In the genomic region with DNA sequence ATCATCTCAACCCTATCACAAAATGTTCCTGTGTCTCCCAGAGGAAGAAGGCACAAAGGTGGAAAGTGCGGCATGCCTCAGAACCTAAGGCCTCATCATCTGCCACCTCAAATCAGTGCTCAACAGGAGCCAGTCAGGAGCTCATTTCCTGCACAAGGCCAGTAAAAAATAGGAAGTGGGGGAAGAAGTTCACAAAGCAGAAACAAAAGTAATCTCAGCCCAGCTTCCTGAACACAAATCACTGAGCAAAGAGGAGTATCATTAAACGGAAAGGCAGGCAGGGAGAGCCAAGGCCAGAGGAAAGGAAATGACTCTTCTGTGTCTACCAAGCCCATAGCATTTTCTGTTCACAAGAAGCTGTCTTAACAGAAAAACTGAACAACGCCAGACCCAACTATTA, we compare ENCODE assay signal across 10 mouse cellular contexts. TPM values are rescaled to one million over a fixed set of nuclear protein-coding genes. Genes with fewer than 3 reads are reported as not detected.
DNase-seq lines count a peak whose midpoint lies in the region; ATAC-seq and TF ChIP-seq lines count a peak whose summit lies in the region.
"Had no signal": no experiment of that assay in that cellular context is flagged by ENCODE, and none has a peak within 500 bp of the region (broad histone marks: within the 10 kb centered on the region; RNA-seq: fewer than 3 reads in every experiment).

No protein-coding gene starts in this region.

- peaks cover 16% of the 10 kb centered on the region for H3K4me1 ChIP-seq in kidney, adult 2 months (ENCODE audit: control insufficient read depth, insufficient read depth, low read length)
- H3K4me1 ChIP-seq in lung, postnatal 0 days (ENCODE audit: insufficient read depth, low read depth, low read length), result peaks cover 37% of the 10 kb centered on the region
- no peaks in the 10 kb centered on the region for H3K4me1 ChIP-seq in hindbrain, postnatal 0 days (ENCODE audit: insufficient read depth, low read length)

- peak; percentile 6 for DNase-seq in embryo, embryonic 10 days (ENCODE audit: low spot score)
- DNase-seq in embryo, embryonic 10.5 days (ENCODE audit: low spot score), result no peak
- peak; percentile 81 for DNase-seq in kidney, adult 2 months
- DNase-seq in lung, postnatal 0 days (ENCODE audit: low spot score), result peak; percentile 69
- no peak for DNase-seq in natural killer cell, adult 2 months (ENCODE audit: low spot score in 2 of 2)
- DNase-seq in hindbrain, postnatal 0 days (ENCODE audit: low spot score), result no peak
- no peak for DNase-seq in urinary bladder, postnatal 36 days (ENCODE audit: low spot score in 2 of 2)

- no peak for TF ChIP-seq POLR2A in kidney, adult 2 months (IDR thresholded peaks at IDR 0.05; ENCODE audit: low read depth, low read length)

- TF ChIP-seq CTCF in kidney, adult 2 months (conservative IDR thresholded peaks at IDR 0.05; ENCODE audit: insufficient read depth, insufficient read length, low read depth, low read length), result no peak
- no peak for TF ChIP-seq CTCF in lung, postnatal 0 days (IDR thresholded peaks at IDR 0.05)
- TF ChIP-seq CTCF in hindbrain, postnatal 0 days (IDR thresholded peaks at IDR 0.05; ENCODE audit: low read depth), result no peak

- H3K4me3 ChIP-seq in kidney, adult 2 months (ENCODE audit: insufficient read depth, low read depth, low read length), result no peak overlapping the region
- H3K4me3 ChIP-seq in lung, postnatal 0 days (ENCODE audit: low read depth, low read length), result no peak overlapping the region
- no peak overlapping the region for H3K4me3 ChIP-seq in hindbrain, postnatal 0 days (ENCODE audit: low read length)
- H3K4me3 ChIP-seq: hindbrain, embryonic 15.5 days had no signal

- peak; percentile 97 for TF ChIP-seq EP300 in lung, postnatal 0 days (IDR thresholded peaks at IDR 0.05)

- H3K36me3 ChIP-seq in kidney, adult 2 months (ENCODE audit: control insufficient read depth, insufficient read depth, low read length), result no peaks in the 10 kb centered on the region
- no peaks in the 10 kb centered on the region for H3K36me3 ChIP-seq in lung, postnatal 0 days (ENCODE audit: insufficient read depth, low read length)
- H3K36me3 ChIP-seq in hindbrain, postnatal 0 days (ENCODE audit: insufficient read depth, low read length), result no peaks in the 10 kb centered on the region
- H3K36me3 ChIP-seq: hindbrain, embryonic 15.5 days had no signal

- peak overlapping the region; percentile 89 for H3K27ac ChIP-seq in kidney, adult 2 months (ENCODE audit: insufficient read depth, low read depth, low read length)
- H3K27ac ChIP-seq in lung, postnatal 0 days (ENCODE audit: low read length), result peak overlapping the region; percentile 55
- H3K27ac ChIP-seq in hindbrain, postnatal 0 days, result no peak overlapping the region

- no peak overlapping the region for H3K4me2 ChIP-seq in lung, postnatal 0 days (replicated peaks; ENCODE audit: low read depth, low read length)
- H3K4me2 ChIP-seq in hindbrain, postnatal 0 days (ENCODE audit: low read depth, low read length), result no peak overlapping the region
- H3K4me2 ChIP-seq: hindbrain, embryonic 15.5 days had no signal

- 56% methylated on average over 3 of the region's 3 CpGs for WGBS in kidney, adult 2 months
- WGBS in lung, postnatal 0 days, result 60% methylated on average over 3 of the region's 3 CpGs
- 92% methylated on average over 3 of the region's 3 CpGs for WGBS in hindbrain, postnatal 0 days

- peak; percentile 73 for ATAC-seq in granulocyte monocyte progenitor cell, adult 5-6 weeks (replicated peaks; ENCODE audit: poor library complexity, severe bottlenecking)
- ATAC-seq in lung, postnatal 0 days, result peak; percentile 72
- no peak for ATAC-seq in hindbrain, postnatal 0 days

- no peak overlapping the region for H3K9ac ChIP-seq in lung, postnatal 0 days (replicated peaks; ENCODE audit: low read depth)
- H3K9ac ChIP-seq in hindbrain, postnatal 0 days (replicated peaks; ENCODE audit: low read length), result no peak overlapping the region
- H3K9ac ChIP-seq: hindbrain, embryonic 15.5 days had no signal

- no peaks in the 10 kb centered on the region for H3K27me3 ChIP-seq in kidney, adult 2 months (replicated peaks; ENCODE audit: control insufficient read depth, insufficient read depth, low read length)
- no peaks in the 10 kb centered on the region for H3K27me3 ChIP-seq in lung, postnatal 0 days (replicated peaks; ENCODE audit: insufficient read depth, low read length)
- no peaks in the 10 kb centered on the region for H3K27me3 ChIP-seq in hindbrain, postnatal 0 days (ENCODE audit: insufficient read depth, low read length)
- H3K27me3 ChIP-seq: hindbrain, embryonic 15.5 days had no signal

- no peaks in the 10 kb centered on the region for H3K9me3 ChIP-seq in lung, postnatal 0 days (ENCODE audit: low read length)
- no peaks in the 10 kb centered on the region for H3K9me3 ChIP-seq in hindbrain, postnatal 0 days (ENCODE audit: low read length)
- H3K9me3 ChIP-seq: hindbrain, embryonic 15.5 days had no signal

RNA-seq across cellular contexts. Expression of a gene that starts 11.4 kb away (rescaled TPM):
- 7.2 and 10.5 TPM in 2 replicates for total RNA-seq in granulocyte monocyte progenitor cell, adult 5-6 weeks (2014; fragmentation: Nextera tagmentation)
- 9.2 and 12.5 TPM in 2 replicates for total RNA-seq in granulocyte monocyte progenitor cell, adult 5-6 weeks (2017)
- polyA plus RNA-seq in kidney, adult 2 months (2012; rRNA removed), result 24.6 and 27.0 TPM in 2 replicates
- polyA plus RNA-seq in lung, postnatal 0 days (2015; fragmentation: Nextera tagmentation; extraction: Ambion mirVana), result 54.6 and 57.3 TPM in 2 replicates
- total RNA-seq in hindbrain, postnatal 0 days (2014; rRNA removed), result 61.0 and 65.5 TPM in 2 replicates
- polyA plus RNA-seq in hindbrain, postnatal 0 days (2015; fragmentation: Nextera tagmentation; extraction: Ambion mirVana), result 23.2 and 31.5 TPM in 2 replicates

RNA-seq across cellular contexts. Expression of a gene that starts 51.1 kb away (rescaled TPM):
- total RNA-seq in granulocyte monocyte progenitor cell, adult 5-6 weeks (2014; fragmentation: Nextera tagmentation), result not detected in 2 replicates
- total RNA-seq in granulocyte monocyte progenitor cell, adult 5-6 weeks (2017), result not detected in 2 replicates
- not detected in 2 replicates for polyA plus RNA-seq in kidney, adult 2 months (2012; rRNA removed)
- polyA plus RNA-seq in lung, postnatal 0 days (2015; fragmentation: Nextera tagmentation; extraction: Ambion mirVana), result not detected in 2 replicates
- not detected in 2 replicates for total RNA-seq in hindbrain, postnatal 0 days (2014; rRNA removed)
- not detected in 2 replicates for polyA plus RNA-seq in hindbrain, postnatal 0 days (2015; fragmentation: Nextera tagmentation; extraction: Ambion mirVana)
- total RNA-seq: megakaryocyte-erythroid progenitor cell, adult 5-6 weeks had no signal
- polyA plus RNA-seq: hindbrain, embryonic 15.5 days had no signal

Comparison
In these comparisons a context has a peak if more than half of its experiments do, and no peak if none do; other contexts are left out.
1. DNase-seq: peak in embryo, embryonic 10 days (single experiment), kidney, adult 2 months (single experiment) and lung, postnatal 0 days (single experiment); none in embryo, embryonic 10.5 days (single experiment), natural killer cell, adult 2 months (0 of 2), hindbrain, postnatal 0 days (single experiment) and urinary bladder, postnatal 36 days (0 of 2).